In genomic region chr2:69883990-69884391, GRCm38 (mm10) we compare ENCODE assay signal across 9 mouse cellular contexts. TPM values are rescaled to one million over a fixed set of nuclear protein-coding genes. Genes with fewer than 3 reads are reported as not detected.
A peak's percentile ranks its signal among the peaks of the same experiment; 100 is the strongest.
DNase-seq lines count a peak whose midpoint lies in the region; ATAC-seq and TF ChIP-seq lines count a peak whose summit lies in the region.
"Had no signal": no experiment of that assay in that cellular context is flagged by ENCODE, and none has a peak within 500 bp of the region (broad histone marks: within the 10 kb centered on the region; RNA-seq: fewer than 3 reads in every experiment).

No protein-coding gene starts in this region.

- no peaks in the 10 kb centered on the region for H3K27me3 ChIP-seq in heart, embryonic 11.5 days (ENCODE audit: control insufficient read depth, insufficient read depth, low read length)
- H3K27me3 ChIP-seq in midbrain, postnatal 0 days (ENCODE audit: insufficient read depth, low read length), result no peaks in the 10 kb centered on the region
- H3K27me3 ChIP-seq in midbrain, embryonic 15.5 days (replicated peaks), result no peaks in the 10 kb centered on the region
- no peaks in the 10 kb centered on the region for H3K27me3 ChIP-seq in embryonic facial prominence, embryonic 14.5 days (replicated peaks; ENCODE audit: control insufficient read depth, insufficient read depth, low read length)
- H3K27me3 ChIP-seq in stomach, embryonic 14.5 days (ENCODE audit: control insufficient read depth, insufficient read depth, low read length), result no peaks in the 10 kb centered on the region

- TF ChIP-seq CTCF in midbrain, postnatal 0 days (IDR thresholded peaks at IDR 0.05), result peak; percentile 36; the same call in 1 of the 2 replicates

- no peak for ATAC-seq in heart, embryonic 11.5 days (replicated peaks; ENCODE audit: insufficient number of reproducible peaks, low FRiP score, low TSS enrichment)
- ATAC-seq in midbrain, postnatal 0 days (ENCODE audit: low FRiP score), result no peak
- ATAC-seq in midbrain, embryonic 15.5 days (replicated peaks), result no peak
- no peak for ATAC-seq in embryonic facial prominence, embryonic 14.5 days (ENCODE audit: low read depth)
- ATAC-seq in stomach, embryonic 14.5 days (ENCODE audit: insufficient number of reproducible peaks, insufficient read depth, low FRiP score, low read depth), result no peak

- no peak overlapping the region for H3K9ac ChIP-seq in heart, embryonic 11.5 days (ENCODE audit: low read depth, low read length)
- no peak overlapping the region for H3K9ac ChIP-seq in midbrain, postnatal 0 days (replicated peaks; ENCODE audit: low read length, poor library complexity, severe bottlenecking)
- H3K9ac ChIP-seq in midbrain, embryonic 15.5 days, result no peak overlapping the region
- no peak overlapping the region for H3K9ac ChIP-seq in embryonic facial prominence, embryonic 14.5 days (ENCODE audit: low read depth, low read length)
- no peak overlapping the region for H3K9ac ChIP-seq in stomach, embryonic 14.5 days (replicated peaks; ENCODE audit: low read depth, low read length)

- WGBS in heart, embryonic 11.5 days (ENCODE audit: insufficient replicate concordance), result 70% methylated on average over 2 of the region's 2 CpGs
- WGBS in midbrain, postnatal 0 days, result 76% methylated on average over 2 of the region's 2 CpGs
- 73% methylated on average over 2 of the region's 2 CpGs for WGBS in midbrain, embryonic 15.5 days
- WGBS in embryonic facial prominence, embryonic 14.5 days, result 72% methylated on average over 2 of the region's 2 CpGs
- 74% methylated on average over 2 of the region's 2 CpGs for whole genome bisulfite sequencing in stomach, embryonic 14.5 days

- no peaks in the 10 kb centered on the region for H3K9me3 ChIP-seq in heart, embryonic 11.5 days (replicated peaks; ENCODE audit: control insufficient read depth, low read length)
- H3K9me3 ChIP-seq in midbrain, postnatal 0 days (ENCODE audit: low read length), result no peaks in the 10 kb centered on the region
- H3K9me3 ChIP-seq in midbrain, embryonic 15.5 days, result no peaks in the 10 kb centered on the region
- no peaks in the 10 kb centered on the region for H3K9me3 ChIP-seq in embryonic facial prominence, embryonic 14.5 days (ENCODE audit: control insufficient read depth, low read length)
- no peaks in the 10 kb centered on the region for H3K9me3 ChIP-seq in stomach, embryonic 14.5 days (ENCODE audit: control insufficient read depth, low read depth, low read length)

- H3K4me2 ChIP-seq in heart, embryonic 11.5 days, result peak overlapping the region; percentile 85
- no peak overlapping the region for H3K4me2 ChIP-seq in midbrain, postnatal 0 days (ENCODE audit: low read depth, low read length, poor library complexity, severe bottlenecking)
- H3K4me2 ChIP-seq in midbrain, embryonic 15.5 days, result no peak overlapping the region
- peak overlapping the region; percentile 84; the same call in 1 of the 2 replicates for H3K4me2 ChIP-seq in embryonic facial prominence, embryonic 14.5 days (ENCODE audit: low read depth, low read length)
- peak overlapping the region; percentile 53; the same call in 1 of the 2 replicates for H3K4me2 ChIP-seq in stomach, embryonic 14.5 days (replicated peaks; ENCODE audit: low read depth, low read length)

- no peak overlapping the region for H3K4me3 ChIP-seq in heart, embryonic 11.5 days (ENCODE audit: low read depth, low read length)
- H3K4me3 ChIP-seq in midbrain, postnatal 0 days (ENCODE audit: low read depth, low read length), result no peak overlapping the region
- no peak overlapping the region for H3K4me3 ChIP-seq in midbrain, embryonic 15.5 days
- peak overlapping the region; percentile 68; the same call in 1 of the 2 replicates for H3K4me3 ChIP-seq in embryonic facial prominence, embryonic 14.5 days (ENCODE audit: low read depth, low read length)
- H3K4me3 ChIP-seq in stomach, embryonic 14.5 days (ENCODE audit: low read depth, low read length), result no peak overlapping the region; the same call in 1 of the 2 replicates

- H3K27ac ChIP-seq in heart, embryonic 11.5 days (ENCODE audit: low read depth, low read length), result no peak overlapping the region
- no peak overlapping the region for H3K27ac ChIP-seq in midbrain, postnatal 0 days (ENCODE audit: low read depth, low read length)
- H3K27ac ChIP-seq in midbrain, embryonic 15.5 days, result no peak overlapping the region
- no peak overlapping the region for H3K27ac ChIP-seq in embryonic facial prominence, embryonic 14.5 days (replicated peaks; ENCODE audit: low read depth, low read length)
- no peak overlapping the region for H3K27ac ChIP-seq in stomach, embryonic 14.5 days (ENCODE audit: low read length)

- 0 out of 2 replicates have a peak, but pooled peaks cover 3% of the 10 kb centered on the region for H3K4me1 ChIP-seq in heart, embryonic 11.5 days (ENCODE audit: control insufficient read depth, insufficient read depth, low read length)
- H3K4me1 ChIP-seq in midbrain, postnatal 0 days (ENCODE audit: insufficient read depth, low read length), result no peaks in the 10 kb centered on the region
- peaks cover 16% of the 10 kb centered on the region for H3K4me1 ChIP-seq in midbrain, embryonic 15.5 days
- peaks cover 11% of the 10 kb centered on the region; the same call in 1 of the 2 replicates for H3K4me1 ChIP-seq in embryonic facial prominence, embryonic 14.5 days (ENCODE audit: control insufficient read depth, insufficient read depth, low read length)
- H3K4me1 ChIP-seq in stomach, embryonic 14.5 days (ENCODE audit: control insufficient read depth, insufficient read depth, low read length), result peaks cover 3% of the 10 kb centered on the region; the same call in 1 of the 2 replicates

- no peak for DNase-seq in heart, adult 18-20 months
- no peak for DNase-seq in midbrain, postnatal 0 days (ENCODE audit: low spot score)
- no peak for DNase-seq in embryonic facial prominence, embryonic 14.5 days (ENCODE audit: low spot score)
- DNase-seq in layer of hippocampus, adult 9-11 months, result no peak
- no peak for DNase-seq in right cerebral cortex, postnatal 14 days
- DNase-seq: right cerebral cortex, postnatal 4 days had no signal

- no peaks in the 10 kb centered on the region for H3K36me3 ChIP-seq in heart, embryonic 11.5 days (ENCODE audit: control insufficient read depth, insufficient read depth, low read length)
- H3K36me3 ChIP-seq in midbrain, postnatal 0 days (ENCODE audit: insufficient read depth, low read length), result no peaks in the 10 kb centered on the region
- H3K36me3 ChIP-seq in midbrain, embryonic 15.5 days (replicated peaks), result no peaks in the 10 kb centered on the region
- H3K36me3 ChIP-seq in embryonic facial prominence, embryonic 14.5 days (ENCODE audit: control insufficient read depth, insufficient read depth, low read length), result peaks cover 9% of the 10 kb centered on the region; the same call in 1 of the 2 replicates
- H3K36me3 ChIP-seq in stomach, embryonic 14.5 days (ENCODE audit: control insufficient read depth, insufficient read depth, low read length), result no peaks in the 10 kb centered on the region

RNA-seq across cellular contexts. Expression of gene Mettl5, which starts 1.4 kb away (rescaled TPM):
- 34.7 and 36.4 TPM in 2 replicates for polyA plus RNA-seq in heart, embryonic 11.5 days (2014; fragmentation: Nextera tagmentation; extraction: Ambion mirVana)
- total RNA-seq in heart, adult 18-20 months (2021), result 10 to 100 TPM; 21.6 to 22.6 TPM
- total RNA-seq in midbrain, postnatal 0 days (2014; rRNA removed), result 8.6 and 10.2 TPM in 2 replicates
- 30.4 and 34.1 TPM in 2 replicates for polyA plus RNA-seq in midbrain, postnatal 0 days (2015; fragmentation: Nextera tagmentation; extraction: Ambion mirVana)
- polyA plus RNA-seq in midbrain, embryonic 15.5 days (2015; fragmentation: Nextera tagmentation; extraction: Ambion mirVana), result 24.2 and 27.1 TPM in 2 replicates
- 30.9 and 34.0 TPM in 2 replicates for polyA plus RNA-seq in embryonic facial prominence, embryonic 14.5 days (2014; fragmentation: Nextera tagmentation; extraction: Ambion mirVana)
- polyA plus RNA-seq in stomach, embryonic 14.5 days (2014; fragmentation: Nextera tagmentation; extraction: Ambion mirVana), result 41.6 and 44.0 TPM in 2 replicates

RNA-seq across cellular contexts. Expression of gene Ubr3, which starts 13.1 kb away (rescaled TPM):
- polyA plus RNA-seq in heart, embryonic 11.5 days (2014; fragmentation: Nextera tagmentation; extraction: Ambion mirVana), result 13.8 and 14.7 TPM in 2 replicates
- 100 to 1,000 TPM; 120 to 124 TPM for total RNA-seq in heart, adult 18-20 months (2021)
- 37.9 and 62.1 TPM in 2 replicates for total RNA-seq in midbrain, postnatal 0 days (2014; rRNA removed)
- polyA plus RNA-seq in midbrain, postnatal 0 days (2015; fragmentation: Nextera tagmentation; extraction: Ambion mirVana), result 15.4 and 20.9 TPM in 2 replicates
- 19.2 and 19.8 TPM in 2 replicates for polyA plus RNA-seq in midbrain, embryonic 15.5 days (2015; fragmentation: Nextera tagmentation; extraction: Ambion mirVana)
- polyA plus RNA-seq in embryonic facial prominence, embryonic 14.5 days (2014; fragmentation: Nextera tagmentation; extraction: Ambion mirVana), result 17.3 and 19.4 TPM in 2 replicates
- 19.6 and 21.6 TPM in 2 replicates for polyA plus RNA-seq in stomach, embryonic 14.5 days (2014; fragmentation: Nextera tagmentation; extraction: Ambion mirVana)

RNA-seq across cellular contexts. Expression of gene Ssb, which starts 22.6 kb away (rescaled TPM):
- 229 and 233 TPM in 2 replicates for polyA plus RNA-seq in heart, embryonic 11.5 days (2014; fragmentation: Nextera tagmentation; extraction: Ambion mirVana)
- total RNA-seq in heart, adult 18-20 months (2021), result 10 to 100 TPM; 58.9 to 66.2 TPM
- total RNA-seq in midbrain, postnatal 0 days (2014; rRNA removed), result 51.3 and 64.1 TPM in 2 replicates
- 260 and 285 TPM in 2 replicates for polyA plus RNA-seq in midbrain, postnatal 0 days (2015; fragmentation: Nextera tagmentation; extraction: Ambion mirVana)
- 259 and 271 TPM in 2 replicates for polyA plus RNA-seq in midbrain, embryonic 15.5 days (2015; fragmentation: Nextera tagmentation; extraction: Ambion mirVana)
- polyA plus RNA-seq in embryonic facial prominence, embryonic 14.5 days (2014; fragmentation: Nextera tagmentation; extraction: Ambion mirVana), result 293 and 303 TPM in 2 replicates
- polyA plus RNA-seq in stomach, embryonic 14.5 days (2014; fragmentation: Nextera tagmentation; extraction: Ambion mirVana), result 316 and 339 TPM in 2 replicates

Comparison
In these comparisons a context has a peak if more than half of its experiments do, and no peak if none do; other contexts are left out.
1. H3K4me2 ChIP-seq: peak in heart, embryonic 11.5 days (single experiment), embryonic facial prominence, embryonic 14.5 days (single experiment) and stomach, embryonic 14.5 days (single experiment); none in midbrain, postnatal 0 days (single experiment) and midbrain, embryonic 15.5 days (single experiment).